Mouse (Mus musculus) layer of hippocampus, adult 11-12 months (tissue): ENCODE measurements at regions not wholly inside any gene's neighbourhood (a gene's known extent, or its start where the extent isn't known, plus 50 kb on each side); places are given as distances from the start of the nearest gene placed in this dataset.
A peak's percentile ranks its signal among the peaks of the same experiment; 100 is the strongest.

Experiments
- DNase-seq: peaks from one replicate; pipeline ENCODE4 v3.0.0; 2022; ENCODE audit warnings: low spot score

DNA sequence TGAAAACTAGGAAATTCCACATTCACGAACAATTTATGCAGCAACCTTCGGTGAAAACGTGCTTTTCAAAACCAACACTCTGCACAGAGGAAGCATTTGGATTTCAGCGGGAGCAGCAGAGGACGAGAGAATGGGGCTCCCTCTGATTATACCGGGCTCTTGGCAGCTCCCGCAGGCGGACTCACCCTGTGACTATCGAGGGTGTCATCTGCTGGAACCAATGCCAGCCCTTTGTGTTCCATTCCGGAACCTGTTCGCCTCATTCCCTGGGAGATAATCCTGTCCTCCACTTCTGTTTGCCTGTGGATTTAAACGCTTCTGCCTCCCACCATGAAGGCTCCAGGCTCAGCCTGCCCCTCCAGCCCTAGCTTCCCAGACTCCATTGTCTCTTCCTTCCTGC is 77.1 kb downstream of the Utp18 start:
- DNase-seq: no peak

DNA sequence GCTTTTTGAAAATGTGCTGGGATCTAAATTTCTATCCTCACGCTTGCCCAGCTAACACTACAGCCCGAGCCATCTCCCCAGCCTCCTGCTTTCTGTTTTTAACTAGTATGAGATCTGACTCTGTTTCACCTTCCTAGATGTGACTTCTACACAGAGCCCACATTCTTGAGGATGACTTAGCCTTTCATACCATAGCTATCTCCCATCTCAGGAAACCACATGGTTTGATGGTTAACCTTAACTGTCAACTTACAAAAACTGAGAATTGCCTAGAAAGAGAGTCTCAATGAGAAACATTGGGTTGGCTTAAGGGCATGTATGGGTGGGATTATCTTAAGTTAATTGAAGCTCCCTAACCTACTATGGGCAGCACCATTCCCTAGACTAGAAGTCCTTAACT is 78.4 kb downstream of the Utp18 start:
- DNase-seq: no peak

DNA sequence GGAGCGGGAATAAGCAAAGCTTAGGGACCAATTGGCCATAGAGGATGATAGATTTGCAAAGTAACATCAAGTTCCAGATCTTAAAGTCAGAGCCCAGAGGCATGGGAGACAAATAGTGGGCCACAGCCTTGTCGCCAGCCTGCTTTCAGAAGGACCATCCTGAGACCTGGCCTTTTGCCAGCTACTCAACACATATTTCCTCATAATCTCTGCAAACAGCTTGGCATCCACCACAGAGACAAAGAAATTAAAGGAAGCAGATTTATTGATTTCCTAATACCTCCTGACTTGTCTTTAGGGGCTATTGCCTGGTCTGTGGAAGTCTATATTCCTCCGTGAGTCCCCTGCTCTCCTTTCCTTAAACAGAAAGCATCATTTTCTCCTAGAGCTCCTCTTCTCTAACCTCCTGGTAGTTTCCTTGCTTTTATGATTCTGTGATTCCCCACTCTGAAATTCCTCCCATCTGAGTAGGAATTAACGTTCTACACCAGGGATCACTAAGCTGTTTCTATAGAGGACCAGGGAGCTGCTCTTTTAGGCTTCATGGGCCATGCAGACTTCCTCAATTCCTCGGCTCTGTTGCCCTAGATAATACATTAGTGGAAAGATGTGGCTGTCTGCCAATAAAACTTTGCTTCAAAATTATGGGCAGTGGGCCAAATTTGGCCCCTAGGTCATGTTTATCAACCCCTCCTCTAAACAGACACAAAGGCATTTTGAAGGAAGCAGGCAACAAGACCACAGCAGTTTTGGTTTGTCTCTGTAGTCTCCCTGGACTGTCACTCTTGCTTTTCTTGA is 114.2 kb downstream of the Utp18 start:
- DNase-seq: peak; percentile 6

DNA sequence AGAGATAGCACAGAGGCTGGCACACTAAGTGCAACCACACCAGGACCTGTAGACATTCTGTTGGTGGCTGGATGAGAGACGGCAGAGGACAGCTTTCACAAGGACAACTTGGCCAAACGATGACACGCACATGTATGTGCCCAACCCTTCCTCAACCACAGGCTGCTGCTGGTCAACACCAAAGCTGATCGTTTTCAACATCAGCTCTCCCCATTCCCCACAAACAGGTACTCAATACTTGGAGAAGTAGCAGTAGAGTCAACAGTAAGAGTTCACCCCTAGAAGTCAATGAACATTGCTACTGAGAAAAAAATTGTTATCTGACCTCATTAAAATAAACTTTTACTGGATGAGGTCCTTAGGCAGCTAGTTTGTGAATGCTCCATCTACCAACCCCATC is 119.6 kb downstream of the Utp18 start:
- DNase-seq: no peak

DNA sequence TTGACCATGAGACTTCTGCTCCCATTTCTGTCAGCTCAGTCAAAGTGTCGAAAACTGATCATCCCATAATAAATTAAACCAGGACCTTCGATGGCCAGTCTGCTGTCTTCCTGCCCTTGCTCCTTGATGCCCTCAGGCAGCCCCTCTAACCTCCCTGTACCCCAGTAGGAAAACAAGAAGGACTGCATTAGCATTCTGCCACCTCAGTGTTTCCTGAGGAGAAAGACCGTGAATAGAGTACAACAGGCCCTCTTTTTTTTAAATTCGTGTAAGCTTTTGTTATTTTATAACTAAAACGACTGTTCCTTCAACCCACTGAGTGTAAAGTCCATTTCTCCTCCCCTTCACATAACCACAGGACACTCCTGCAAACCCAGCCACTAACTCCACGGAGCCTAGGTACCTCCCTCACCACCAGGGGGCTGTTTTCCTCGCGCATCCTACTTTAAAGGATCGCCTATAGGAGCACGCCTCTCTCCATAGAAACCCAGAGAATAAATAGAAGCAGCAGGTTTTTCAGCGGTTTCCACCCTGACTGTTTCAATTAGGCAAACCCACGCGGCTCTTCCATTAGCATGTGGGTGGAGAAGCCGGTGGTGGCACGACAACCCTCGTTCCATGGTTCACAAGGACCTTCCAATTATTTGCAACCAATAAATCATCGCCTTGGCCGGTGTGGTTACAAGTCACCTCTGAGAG is 122.6 kb downstream of the Utp18 start:
- DNase-seq: peak; percentile 58

DNA sequence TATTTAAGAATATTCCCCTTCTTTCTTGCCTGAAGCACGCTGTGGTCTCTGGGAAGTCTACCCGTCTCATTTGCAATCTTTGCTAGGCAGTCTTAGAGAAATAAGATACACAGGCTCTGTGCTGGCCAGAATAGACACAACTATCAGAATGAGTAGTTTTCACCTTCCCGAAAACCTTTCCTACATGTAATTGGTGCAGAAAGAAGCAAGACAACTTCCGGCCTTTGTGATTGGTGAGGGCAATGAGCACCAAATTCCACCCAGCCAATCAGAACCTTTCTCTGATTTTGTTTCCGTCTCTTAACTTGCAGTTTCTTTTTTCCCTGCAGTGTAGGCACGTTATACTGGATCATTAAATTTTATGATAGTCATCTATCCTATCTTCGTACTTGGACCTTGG is 127.7 kb downstream of the Utp18 start:
- DNase-seq: no peak

DNA sequence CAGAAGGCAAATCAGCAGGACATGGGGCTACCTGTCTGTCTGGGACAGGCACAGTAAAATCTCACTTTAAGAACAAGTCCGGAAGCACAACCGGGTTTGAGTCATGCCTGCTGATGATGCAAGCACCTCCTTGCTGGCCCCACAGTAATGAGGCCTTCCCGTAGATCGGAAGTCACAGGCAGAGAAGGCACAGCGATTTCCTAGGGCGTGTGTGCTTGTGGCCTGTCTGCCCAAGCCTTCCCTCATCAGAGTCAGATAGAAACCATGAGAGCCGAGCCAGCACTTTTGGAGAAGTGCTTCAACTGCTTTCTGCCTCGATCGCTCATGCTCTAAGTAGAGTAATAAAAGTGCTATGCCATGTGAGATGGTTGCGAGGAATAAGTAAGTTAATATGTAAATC is 148.9 kb downstream of the Utp18 start:
- no peak for DNase-seq

DNA sequence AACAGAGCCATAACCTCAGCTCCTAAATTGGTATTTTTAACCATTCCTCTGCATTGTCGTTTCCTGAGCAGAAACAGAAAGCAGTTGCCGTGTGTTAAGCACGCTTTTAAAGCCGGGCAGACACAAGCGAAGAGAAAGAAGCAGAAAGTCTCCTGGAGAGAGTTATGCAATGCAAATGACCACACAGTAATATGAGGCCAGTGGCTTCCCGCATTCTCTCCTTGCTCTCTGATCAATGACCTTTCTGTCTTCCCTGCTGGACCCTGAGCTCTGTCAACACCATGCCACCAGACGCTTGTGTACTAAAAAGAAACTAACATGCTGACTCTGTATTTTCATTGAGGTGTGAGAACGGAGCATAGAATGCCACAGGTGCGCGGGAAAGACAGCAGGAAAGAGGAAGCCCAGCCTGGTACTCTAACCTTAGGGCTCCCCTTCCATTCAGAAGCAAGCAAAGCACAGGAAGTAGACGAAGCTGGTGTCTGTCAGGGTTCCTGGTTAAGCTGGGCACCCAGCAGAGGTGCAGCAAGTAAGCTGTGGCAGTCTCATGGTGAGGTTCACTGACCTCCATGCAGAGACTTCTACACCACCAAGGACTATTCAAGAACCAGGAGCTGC is 151.9 kb downstream of the Utp18 start:
- no peak for DNase-seq

DNA sequence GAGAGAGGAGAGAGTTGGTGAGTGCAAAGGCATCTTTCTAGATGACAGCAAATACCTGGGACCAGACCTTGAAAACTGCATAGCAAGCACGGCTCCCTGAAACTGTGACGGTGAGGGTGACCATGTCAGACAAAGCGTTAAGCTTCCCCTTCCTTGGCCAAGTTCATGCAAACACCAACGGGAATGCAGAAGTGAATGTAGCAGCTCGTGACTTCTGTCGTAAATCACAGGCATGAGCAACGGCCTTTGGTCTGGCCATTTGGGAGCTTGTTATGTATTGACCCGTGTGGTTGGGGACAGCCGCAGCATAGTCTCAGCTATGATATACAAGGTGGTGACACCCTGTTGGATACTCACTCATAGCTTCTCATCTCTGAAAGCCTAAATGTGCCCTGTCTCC is 156.4 kb downstream of the Utp18 start:
- no peak for DNase-seq

DNA sequence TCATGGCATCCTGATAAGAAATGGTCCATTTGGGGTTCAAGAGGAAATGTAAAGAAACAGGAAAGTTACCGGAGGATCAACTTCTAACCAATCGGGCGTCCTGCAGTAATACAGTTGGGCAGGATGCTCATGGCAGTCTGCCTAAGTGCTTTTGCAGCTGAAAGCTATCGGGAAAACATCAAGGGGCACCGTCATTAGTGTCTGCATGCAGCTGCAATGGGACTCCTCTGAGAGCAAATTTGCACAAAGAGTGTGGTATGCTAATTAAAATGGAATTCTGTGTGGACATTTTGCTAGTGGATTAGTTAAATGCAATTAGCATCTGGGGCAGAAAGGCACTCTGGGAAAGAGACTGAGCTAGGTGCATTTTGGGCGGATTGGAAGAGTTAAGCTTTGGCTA is 160.3 kb downstream of the Utp18 start:
- DNase-seq: no peak

DNA sequence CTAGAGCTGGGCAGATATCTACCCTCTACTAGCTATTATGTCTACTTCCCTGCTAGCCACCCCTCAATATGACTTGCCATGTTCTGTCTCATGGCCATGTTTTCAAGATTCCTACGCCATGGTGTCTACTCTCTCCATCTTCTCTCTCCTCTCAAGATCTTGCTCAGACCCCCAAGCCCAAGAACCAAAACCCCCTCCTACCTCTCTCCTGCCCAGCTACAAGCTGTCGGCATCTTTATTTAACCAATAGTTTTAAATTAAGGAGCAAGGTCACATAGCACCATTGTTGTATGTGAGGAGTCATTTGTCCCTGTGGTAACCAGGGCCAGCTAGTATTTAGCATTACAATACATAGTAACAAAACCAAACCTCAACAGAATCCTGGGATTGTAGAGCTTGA is 166.4 kb downstream of the Utp18 start:
- no peak for DNase-seq

DNA sequence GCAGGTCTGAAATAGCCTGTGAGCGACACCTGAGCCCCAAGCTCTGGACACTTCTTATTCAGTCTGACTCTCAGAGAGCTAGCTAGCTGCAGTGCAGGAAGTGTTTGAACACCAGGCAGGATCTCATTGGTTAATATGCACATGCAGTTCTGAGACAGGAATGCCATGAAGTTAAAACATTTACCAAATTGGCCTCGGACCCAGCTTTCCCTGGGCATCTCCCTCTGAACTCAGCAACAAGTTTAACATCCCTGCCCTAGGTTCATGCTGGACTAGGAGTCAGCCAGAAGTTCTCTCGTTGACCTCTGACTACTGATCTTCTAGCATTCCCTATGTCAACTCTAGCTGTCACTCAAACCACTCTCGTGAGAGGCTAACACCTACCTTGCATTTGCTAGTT is 175.9 kb downstream of the Utp18 start:
- DNase-seq: no peak

DNA sequence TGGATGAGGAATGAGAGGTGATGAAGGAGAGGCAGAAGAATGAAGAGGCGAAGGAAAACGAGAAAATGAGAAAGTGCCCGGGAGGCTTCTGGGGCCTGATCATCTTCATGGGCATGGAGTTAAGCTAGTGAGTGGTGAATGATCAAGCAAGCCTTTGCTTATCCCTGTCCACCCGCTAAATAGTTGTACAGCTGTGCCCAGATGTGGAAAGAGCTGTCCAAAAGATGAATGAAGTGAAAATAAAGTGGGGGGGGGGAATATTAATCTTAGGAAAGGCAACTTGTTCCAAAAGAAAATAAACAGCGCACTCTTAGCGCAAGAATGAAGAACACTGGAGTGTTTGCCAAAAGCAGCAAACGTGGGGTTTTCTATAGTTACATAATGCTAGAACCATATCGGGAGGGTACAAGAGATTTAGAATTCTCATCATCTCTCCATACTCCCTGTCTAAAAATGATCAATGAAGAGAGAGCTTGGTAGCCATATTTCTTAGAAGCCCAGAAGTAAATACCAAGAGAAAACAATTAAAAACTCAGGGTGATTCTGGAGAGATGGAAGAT is 188.5 kb downstream of the Utp18 start:
- DNase-seq: no peak

DNA sequence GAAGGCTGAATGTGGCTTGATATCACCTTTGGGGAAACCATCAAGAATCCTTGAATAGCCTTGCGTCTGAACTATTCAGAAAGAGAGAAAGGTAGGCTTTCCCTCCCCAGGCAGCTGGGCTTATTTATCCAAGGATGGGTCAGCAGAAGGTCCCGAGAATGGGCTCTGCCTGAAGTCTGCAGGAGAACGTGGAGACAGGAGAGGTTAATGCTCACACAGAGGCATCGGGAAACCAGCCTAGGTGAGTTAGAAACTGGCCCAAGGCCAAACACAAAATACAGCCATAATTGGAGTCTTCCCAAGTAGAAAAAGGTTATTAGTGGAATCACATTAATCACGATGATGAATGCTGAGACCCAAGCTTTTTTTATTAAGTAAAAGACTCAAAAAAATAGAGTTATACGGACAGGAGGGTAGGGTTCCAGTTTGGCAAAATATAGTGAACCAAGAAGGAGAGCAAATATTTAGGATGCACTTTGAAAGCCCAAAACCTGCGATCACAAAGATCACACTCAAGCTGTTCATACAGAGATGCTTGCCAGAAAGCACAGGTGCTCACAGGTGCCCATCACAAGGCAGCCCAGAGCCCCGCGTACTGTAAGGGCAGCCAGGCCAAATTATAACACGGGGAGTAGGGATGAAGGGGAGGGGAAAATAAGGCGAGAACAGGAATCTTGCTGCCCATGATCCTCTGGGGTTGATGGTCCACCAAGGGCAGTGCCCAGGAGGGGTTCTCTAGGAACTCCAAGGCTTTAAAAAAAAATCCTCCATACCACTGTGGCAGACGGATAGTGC is 189.3 kb downstream of the Utp18 start:
- no peak for DNase-seq

DNA sequence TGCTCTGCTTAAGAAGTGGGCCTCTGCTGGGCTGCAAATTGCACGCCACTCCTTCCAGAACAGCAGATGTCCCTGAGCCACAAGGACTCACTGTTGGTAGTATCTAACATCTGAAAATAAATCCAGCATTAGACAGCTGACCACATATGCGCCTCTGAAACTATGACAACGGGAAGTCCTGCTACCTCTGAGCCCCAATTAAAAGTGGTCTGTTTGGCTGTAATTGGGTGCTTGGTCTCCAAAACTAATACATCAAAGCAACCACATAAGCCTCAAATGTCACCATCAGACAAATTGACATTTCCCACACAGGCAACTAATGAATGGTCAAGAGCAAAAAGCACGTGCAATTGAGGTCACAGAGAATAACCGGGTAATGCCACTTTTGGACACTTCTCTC is 201.9 kb downstream of the Utp18 start:
- no peak for DNase-seq

DNA sequence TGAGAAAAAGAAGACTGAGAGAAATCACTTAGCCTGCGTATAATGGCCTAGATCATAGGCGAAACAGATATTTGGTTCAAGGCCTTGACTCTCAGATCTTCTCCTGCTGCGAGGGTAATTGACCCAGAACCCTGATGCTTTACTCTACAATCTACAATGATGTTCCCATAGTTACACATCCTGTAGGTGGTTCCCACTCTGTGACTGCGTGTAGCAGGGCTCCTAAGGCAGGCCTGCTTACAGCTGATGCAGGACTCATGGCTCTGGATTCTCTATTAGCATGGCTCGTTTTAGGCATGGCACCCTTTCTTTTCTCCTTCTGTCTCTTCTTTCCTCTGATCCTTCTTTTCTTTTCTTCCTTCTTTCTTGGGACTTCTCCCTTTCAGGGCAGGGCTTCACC is 209.3 kb downstream of the Utp18 start:
- no peak for DNase-seq

DNA sequence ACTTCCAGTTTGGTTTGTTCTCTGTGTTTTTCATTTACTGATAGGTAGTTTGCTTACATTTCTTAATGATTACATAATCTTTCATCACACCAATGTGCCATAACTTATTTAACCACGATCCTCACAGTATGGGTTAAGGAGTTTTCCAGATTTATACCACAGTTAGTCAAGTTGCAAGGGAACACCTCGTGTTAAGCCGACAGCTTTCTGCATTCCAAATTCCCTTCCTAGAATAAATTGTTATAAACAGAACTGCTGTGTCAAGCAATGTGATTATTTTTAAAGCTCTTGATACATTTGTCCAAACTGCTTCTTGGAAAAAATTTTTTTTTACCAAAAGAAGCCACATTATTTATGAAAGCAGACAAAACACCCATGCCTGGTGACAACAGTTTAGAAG is 213.5 kb downstream of the Utp18 start:
- no peak for DNase-seq

DNA sequence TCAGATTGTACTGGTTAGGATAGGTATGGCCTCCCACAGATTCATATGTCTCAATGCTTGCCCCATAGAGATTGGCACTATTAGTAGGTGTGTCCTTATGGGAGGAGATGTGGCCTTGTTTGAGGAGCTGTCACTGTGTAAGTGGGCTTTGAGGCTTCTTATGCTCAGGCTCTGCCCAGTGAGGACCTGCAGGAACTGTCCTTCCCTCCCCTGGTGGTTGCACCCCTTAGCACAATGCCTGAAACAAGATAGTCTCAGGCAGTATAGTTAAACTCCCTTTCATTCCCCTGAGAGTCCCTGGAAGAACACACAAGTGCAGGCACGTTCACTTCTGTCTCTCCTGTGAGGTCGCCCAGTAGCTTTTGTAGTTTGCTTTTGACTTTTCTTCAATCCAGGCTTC is 223.9 kb downstream of the Utp18 start:
- DNase-seq: no peak

DNA sequence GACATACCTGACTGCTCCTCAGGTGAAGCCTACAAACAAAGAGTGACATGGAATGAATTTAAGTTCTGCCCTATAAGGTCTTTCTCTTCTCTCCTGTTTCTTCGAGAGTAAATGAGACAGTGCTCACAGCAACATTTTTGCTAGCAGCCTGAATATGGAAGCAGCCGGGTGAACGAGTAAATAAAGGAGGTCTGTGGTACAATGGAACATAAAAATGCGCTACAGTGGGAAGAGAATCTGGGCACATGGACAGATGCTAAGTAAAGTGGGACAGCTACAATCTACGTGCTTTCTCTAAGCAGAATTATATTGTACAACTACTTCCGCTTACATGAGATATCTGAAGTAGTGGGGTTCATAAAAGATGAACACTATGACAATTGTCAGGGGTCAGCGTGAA is 225.2 kb downstream of the Utp18 start:
- no peak for DNase-seq

DNA sequence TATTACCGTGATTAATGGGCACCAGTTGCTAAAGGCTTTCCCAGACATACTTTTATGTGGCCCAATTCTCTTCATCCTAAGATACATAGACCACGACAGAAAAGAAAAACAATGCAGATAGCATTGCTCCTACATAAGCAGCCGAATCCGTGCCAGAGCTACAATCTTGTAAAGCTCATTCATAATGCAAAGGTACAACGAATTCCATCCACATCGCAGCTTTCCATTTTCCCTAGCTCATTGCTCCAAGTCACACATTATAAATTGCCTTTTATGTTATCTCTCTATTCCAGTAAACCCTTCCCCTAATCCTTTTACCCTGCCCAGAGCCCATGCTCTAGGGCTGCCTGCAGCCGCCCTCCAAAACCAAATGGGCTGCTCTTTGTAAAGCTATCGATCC is 226.8 kb downstream of the Utp18 start:
- DNase-seq: no peak

DNA sequence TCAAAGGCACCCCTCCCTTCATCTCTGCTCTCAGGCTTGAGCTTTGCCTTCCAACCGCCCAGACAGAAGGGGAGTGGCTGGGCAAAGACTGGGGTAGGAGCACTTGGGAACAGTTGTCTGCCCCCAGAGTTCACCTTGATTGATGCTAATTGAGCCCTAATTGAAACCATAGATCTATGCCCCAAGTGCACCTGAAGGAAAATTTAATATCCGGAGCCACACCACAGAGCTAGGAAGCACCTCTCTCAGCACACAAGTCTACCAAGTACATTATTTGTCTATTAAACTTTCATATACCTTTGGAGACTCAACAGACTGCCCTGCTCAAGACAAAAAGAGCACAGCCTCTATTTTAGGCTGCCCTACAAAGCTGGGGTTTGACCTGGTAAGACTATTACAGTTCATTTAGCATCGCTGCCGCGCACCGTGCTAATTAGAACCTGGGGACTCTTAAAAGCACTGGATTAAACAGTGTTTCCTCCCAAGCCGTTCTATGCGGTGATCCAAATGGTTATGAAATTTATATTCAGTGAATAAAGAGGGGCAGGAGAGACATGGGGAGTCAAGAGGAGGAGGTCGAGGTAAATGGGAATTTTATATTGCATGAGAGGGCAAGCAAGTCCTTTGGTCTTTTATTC is 229.8 kb downstream of the Utp18 start:
- no peak for DNase-seq

DNA sequence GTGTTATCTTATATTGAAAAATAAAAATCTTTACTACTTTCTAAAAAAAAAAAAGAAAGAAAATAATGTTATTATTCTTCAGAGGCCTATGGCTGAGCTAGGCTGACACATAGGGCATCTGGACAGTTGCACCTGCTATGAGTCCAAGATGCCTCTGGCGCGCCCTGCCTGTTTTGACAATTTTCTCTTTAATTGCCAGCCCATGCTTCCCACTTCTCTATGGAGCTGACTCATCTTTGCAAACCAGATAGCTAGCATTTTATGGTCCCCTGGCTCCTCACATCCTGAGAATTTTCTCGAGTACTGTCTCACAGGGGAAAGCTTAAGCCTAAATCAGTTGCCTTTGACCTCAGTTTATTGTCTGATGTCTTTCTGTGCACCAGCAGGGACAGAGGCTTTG is 232.2 kb downstream of the Utp18 start:
- no peak for DNase-seq
